Mouse (Mus musculus) MEL (cell line): ENCODE data around the gene Gpr61. TPM values are rescaled to one million over a fixed set of nuclear protein-coding genes. Genes with fewer than 3 reads are reported as not detected.

Source experiments
- DNase-seq: peaks from one replicate; pipeline ENCODE4 v3.0.0; 2011; ENCODE audit warnings: low read depth, low spot score
- H3K27ac ChIP-seq: 2 replicates; pipeline ENCODE4 v1.5.1; 2012; ENCODE audit warnings: low read depth, mild to moderate bottlenecking, control low read depth, low read length, moderate library complexity; ENCODE audit not compliant: control insufficient read depth
- H3K27me3 ChIP-seq, 2 experiments: fragments of 150-350 bp in 1 of 2; sonication (generic) in 1 of 2; 2 replicates each; pipeline ENCODE4 v1.6.1; 2012; ENCODE audit warnings: low read length in 2 of 2, mild to moderate bottlenecking in 2 of 2, improper control_type of control experiment in 1 of 2, moderate library complexity in 1 of 2; ENCODE audit not compliant: insufficient read depth in 2 of 2, control insufficient read depth in 1 of 2
- H3K36me3 ChIP-seq, 2 experiments: 2 replicates each; pipeline ENCODE4 v1.6.1; 2012 to 2014; ENCODE audit warnings: low read length in 2 of 2, improper control_type of control experiment in 1 of 2, inconsistent platforms in 1 of 2, mild to moderate bottlenecking in 1 of 2; ENCODE audit not compliant: insufficient read depth in 2 of 2, control insufficient read depth in 1 of 2
- H3K4me1 ChIP-seq, 2 experiments: fragments of 150-350 bp in 1 of 2; sonication (generic) in 1 of 2; 2 replicates each; pipeline ENCODE4 v1.6.1; 2012; ENCODE audit warnings: low read length in 2 of 2, improper control_type of control experiment in 1 of 2, mild to moderate bottlenecking in 1 of 2; ENCODE audit not compliant: insufficient read depth in 2 of 2, control insufficient read depth in 1 of 2
- H3K4me3 ChIP-seq, 2 experiments: fragments of 150-350 bp in 1 of 2; sonication (generic) in 1 of 2; 2 replicates each; pipeline ENCODE4 v1.5.1; 2012; ENCODE audit warnings: low read depth in 2 of 2, low read length in 2 of 2, mild to moderate bottlenecking in 2 of 2, moderate library complexity in 2 of 2, control low read depth in 1 of 2, improper control_type of control experiment in 1 of 2; ENCODE audit not compliant: control insufficient read depth in 1 of 2, insufficient read depth in 1 of 2
- H3K79me2 ChIP-seq: 2 replicates; pipeline ENCODE4 v1.6.1; 2012; ENCODE audit warnings: mild to moderate bottlenecking, low read length, moderate library complexity; ENCODE audit not compliant: control insufficient read depth, poor library complexity, insufficient read depth
- H3K9ac ChIP-seq: 2 replicates; pipeline ENCODE4 v1.6.1; 2012; ENCODE audit warnings: low read depth, mild to moderate bottlenecking, control low read depth, low read length, moderate library complexity; ENCODE audit not compliant: control insufficient read depth, poor library complexity, severe bottlenecking
- H3K9me3 ChIP-seq: fragments of 150-350 bp; sonication (generic); replicated peaks from 2 replicates; pipeline ENCODE4 v1.6.1; 2012; ENCODE audit warnings: mild to moderate bottlenecking, low read length, improper control_type of control experiment, moderate library complexity; ENCODE audit not compliant: insufficient read depth
- BHLHE40 ChIP-seq: IDR thresholded peaks from 2 replicates; pipeline ENCODE4 v1.6.1; 2012; ENCODE audit warnings: low read depth, mild to moderate bottlenecking, inconsistent platforms, low read length, improper control_type of control experiment, borderline replicate concordance
- CHD2 ChIP-seq: IDR thresholded peaks from 2 replicates; pipeline ENCODE4 v1.6.1; 2011; ENCODE audit warnings: low read length, improper control_type of control experiment
- CTCF ChIP-seq, 3 experiments: IDR thresholded peaks in 2 of 3; conservative IDR thresholded peaks in 1 of 3; 2 replicates each; pipeline ENCODE4 v1.5.1; 2011 to 2012; ENCODE audit warnings: low read length in 3 of 3, low read depth in 2 of 3, mild to moderate bottlenecking in 2 of 3, improper control_type of control experiment in 1 of 3, inconsistent platforms in 1 of 3, mixed read lengths in 1 of 3, moderate library complexity in 1 of 3; ENCODE audit not compliant: control insufficient read depth in 1 of 3, insufficient read depth in 1 of 3, poor library complexity in 1 of 3, severe bottlenecking in 1 of 3
- ELF1 ChIP-seq: IDR thresholded peaks from 2 replicates; pipeline ENCODE4 v1.6.1; 2014; ENCODE audit warnings: low read depth, mild to moderate bottlenecking, inconsistent platforms, low read length, improper control_type of control experiment, moderate library complexity
- EP300 ChIP-seq, 2 experiments: IDR thresholded peaks; 2 replicates each; pipeline ENCODE4 v1.6.1; 2011; ENCODE audit warnings: improper control_type of control experiment in 2 of 2, low read length in 2 of 2, low read depth in 1 of 2, mild to moderate bottlenecking in 1 of 2
- GABPA ChIP-seq: IDR thresholded peaks from 2 replicates; pipeline ENCODE4 v1.6.1; 2012; ENCODE audit warnings: low read depth, mild to moderate bottlenecking, inconsistent platforms, low read length, improper control_type of control experiment, moderate library complexity
- GATA1 ChIP-seq: IDR thresholded peaks from 2 replicates; pipeline ENCODE4 v1.6.1; 2011; ENCODE audit warnings: low read depth, low read length, improper control_type of control experiment
- JUND ChIP-seq: IDR thresholded peaks from 2 replicates; pipeline ENCODE4 v1.6.1; 2011; ENCODE audit warnings: low read depth, mild to moderate bottlenecking, improper control_type of control experiment, low read length
- MAX ChIP-seq: IDR thresholded peaks from 2 replicates; pipeline ENCODE4 v1.6.1; 2011; ENCODE audit warnings: low read length, improper control_type of control experiment
- MEF2A ChIP-seq: IDR thresholded peaks from 2 replicates; pipeline ENCODE4 v1.6.1; 2014; ENCODE audit warnings: low read depth, mild to moderate bottlenecking, inconsistent platforms, low read length, improper control_type of control experiment; ENCODE audit not compliant: poor library complexity, insufficient replicate concordance, severe bottlenecking; ENCODE audit errors: extremely low read depth
- MXI1 ChIP-seq: IDR thresholded peaks from 2 replicates; pipeline ENCODE4 v1.6.1; 2011; ENCODE audit warnings: mild to moderate bottlenecking, low read depth, low read length, improper control_type of control experiment
- MYC ChIP-seq: IDR thresholded peaks from 2 replicates; pipeline ENCODE4 v1.6.1; 2011; ENCODE audit warnings: low read depth, mild to moderate bottlenecking, low read length, improper control_type of control experiment, moderate library complexity
- NRF1 ChIP-seq: IDR thresholded peaks from 2 replicates; pipeline ENCODE4 v1.6.1; 2014; ENCODE audit warnings: low read depth, mild to moderate bottlenecking, inconsistent platforms, low read length, improper control_type of control experiment, moderate library complexity; ENCODE audit not compliant: poor library complexity, insufficient read depth, severe bottlenecking
- POLR2AphosphoS5 ChIP-seq: IDR thresholded peaks from 2 replicates; pipeline ENCODE4 v1.6.1; 2012; ENCODE audit warnings: low read depth, borderline replicate concordance, mild to moderate bottlenecking, inconsistent platforms, low read length, moderate library complexity, mixed read lengths
- RAD21 ChIP-seq: IDR thresholded peaks from 2 replicates; pipeline ENCODE4 v1.6.1; 2011; ENCODE audit warnings: mild to moderate bottlenecking, low read depth, low read length, improper control_type of control experiment
- RCOR1 ChIP-seq: IDR thresholded peaks from 2 replicates; pipeline ENCODE4 v1.6.1; 2012; ENCODE audit warnings: low read depth, mild to moderate bottlenecking, inconsistent platforms, low read length, improper control_type of control experiment
- SIN3A ChIP-seq: IDR thresholded peaks from 2 replicates; pipeline ENCODE4 v1.6.1; 2012; ENCODE audit warnings: low read length, improper control_type of control experiment, inconsistent platforms
- TBP ChIP-seq: IDR thresholded peaks from 2 replicates; pipeline ENCODE4 v1.8.0; 2011; ENCODE audit warnings: low read depth, low read length, improper control_type of control experiment
- TCF12 ChIP-seq: IDR thresholded peaks from 2 replicates; pipeline ENCODE4 v1.6.1; 2014; ENCODE audit warnings: low read depth, mild to moderate bottlenecking, inconsistent platforms, low read length, improper control_type of control experiment, moderate library complexity
- UBTF ChIP-seq: IDR thresholded peaks from 2 replicates; pipeline ENCODE4 v1.6.1; 2012; ENCODE audit warnings: low read depth, mild to moderate bottlenecking, inconsistent platforms, low read length, improper control_type of control experiment, moderate library complexity, borderline replicate concordance; ENCODE audit not compliant: insufficient read depth
- USF2 ChIP-seq, 2 experiments: IDR thresholded peaks; 2 replicates each; pipeline ENCODE4 v1.6.1; 2011 to 2012; ENCODE audit warnings: improper control_type of control experiment in 2 of 2, low read length in 2 of 2, borderline replicate concordance in 1 of 2, inconsistent platforms in 1 of 2, low read depth in 1 of 2, mild to moderate bottlenecking in 1 of 2; ENCODE audit not compliant: insufficient read depth in 1 of 2
- ZNF384 ChIP-seq: IDR thresholded peaks from 2 replicates; pipeline ENCODE4 v1.6.1; 2012; ENCODE audit warnings: low read depth, mild to moderate bottlenecking, inconsistent platforms, low read length, improper control_type of control experiment
- polyA plus RNA-seq, 2 experiments: library from polyadenylated mRNA; stranded (reverse) in 1 of 2; unstranded in 1 of 2; fragments of >175 nt in 1 of 2; fragments of >200 nt in 1 of 2; gene quantifications; 2 replicates each; pipeline versions ENCODE4 v1.2.1 to v1.2.4; 2012; ENCODE audit warnings: low replicate concordance in 2 of 2, low read depth in 1 of 2; ENCODE audit not compliant: insufficient read length in 2 of 2, insufficient read depth in 1 of 2, missing spikeins in 1 of 2
- total RNA-seq: library from RNA; depleted of rRNA; stranded (reverse); fragments of 300-350 nt; gene quantifications from 2 replicates; pipeline ENCODE4 v1.2.3, GENCODE M21; 2012

Gene Gpr61
- total and polyA plus RNA-seq, 3 experiments, result 0.04 to 0.07 TPM; not detected in 1

DNA sequence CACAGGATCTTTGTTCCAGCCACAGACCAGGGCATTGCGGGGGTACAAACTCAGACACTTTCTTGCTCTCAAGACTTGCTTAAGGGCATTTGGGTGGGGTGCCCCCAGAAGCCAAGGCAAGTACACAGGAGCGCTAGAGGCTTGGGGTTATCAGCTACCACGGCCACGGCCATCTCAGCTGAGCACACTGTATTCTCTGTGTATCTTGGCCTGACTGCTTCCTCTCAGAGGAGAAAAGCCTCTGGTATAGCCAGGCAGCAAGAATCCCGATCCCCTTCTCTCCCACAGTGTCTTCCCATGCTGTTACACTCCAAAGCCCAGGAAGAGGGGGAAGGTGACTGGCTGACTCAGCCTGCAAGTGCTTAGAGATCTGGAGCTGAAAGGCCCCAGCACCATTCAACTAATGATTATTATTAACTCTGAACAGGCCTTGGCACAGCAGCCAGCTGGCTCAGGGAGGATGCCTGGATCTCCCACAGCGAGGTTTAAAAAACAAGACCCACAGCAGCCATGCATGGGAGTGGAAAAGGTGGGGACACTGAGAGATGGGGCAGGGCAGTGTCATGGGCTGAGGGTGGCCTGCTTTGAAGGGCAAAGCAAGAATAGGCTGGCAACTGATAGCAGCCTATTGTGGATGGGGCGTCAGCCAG lies 41.4 kb upstream of the Gpr61 start:
- H3K27ac ChIP-seq, result no peak overlapping the region
- H3K36me3 ChIP-seq, result peaks cover 0 to 7% of the 10 kb centered on the region in 2 experiments; a peak in 2 of 4 replicates
- no peaks in the 10 kb centered on the region for H3K27me3 ChIP-seq
- DNase-seq, result no peak
- no peak overlapping the region for H3K4me3 ChIP-seq
- H3K9ac ChIP-seq, result no peak overlapping the region
- H3K79me2 ChIP-seq, result no peaks in the 10 kb centered on the region; the same call in 1 of the 2 replicates
- H3K4me1 ChIP-seq, result peaks cover 2 to 6% of the 10 kb centered on the region in 2 experiments; a peak in 3 of 4 replicates
- H3K9me3 ChIP-seq, result no peaks in the 10 kb centered on the region
- TF ChIP-seq MXI1 (no peak), SIN3A (no peak), RCOR1 (no peak), EP300 (IDR thresholded peaks at IDR 0.05; ENCODE audit: low read depth in 1 of 2, low read length in 2 of 2) (no peak), MAX (no peak), POLR2AphosphoS5 (no peak), TCF12 (no peak), UBTF (no peak), GABPA (no peak), ZNF384 (no peak), RAD21 (no peak), JUND (no peak)

GRCm38 (mm10) chr3:108195287-108195686 lies 40.6 kb upstream of the Gpr61 start:
- no peak overlapping the region for H3K27ac ChIP-seq
- no peaks in the 10 kb centered on the region for H3K27me3 ChIP-seq
- H3K79me2 ChIP-seq, result no peaks in the 10 kb centered on the region
- H3K9ac ChIP-seq, result no peak overlapping the region
- no peak overlapping the region for H3K4me3 ChIP-seq
- peaks cover 3 to 6% of the 10 kb centered on the region in 2 experiments; a peak in 3 of 4 replicates for H3K4me1 ChIP-seq
- peaks cover 0 to 7% of the 10 kb centered on the region in 2 experiments; a peak in 2 of 4 replicates for H3K36me3 ChIP-seq
- TF ChIP-seq ELF1, result no peak
- TF ChIP-seq ZNF384, result no peak
- TF ChIP-seq USF2 (IDR thresholded peaks at IDR 0.05; ENCODE audit: borderline replicate concordance in 1 of 2, insufficient read depth in 1 of 2, low read depth in 1 of 2, low read length in 2 of 2), result no peak
- TF ChIP-seq EP300 (IDR thresholded peaks at IDR 0.05; ENCODE audit: low read depth in 1 of 2, low read length in 2 of 2), result no peak
- TF ChIP-seq GATA1, result no peak
- no peak for TF ChIP-seq TBP
- TF ChIP-seq NRF1, result no peak
- no peak for TF ChIP-seq MXI1
- no peak for TF ChIP-seq MEF2A
- no peak for TF ChIP-seq MYC
- TF ChIP-seq BHLHE40, result no peak
- TF ChIP-seq UBTF, result no peak
- no peak for TF ChIP-seq CHD2
- no peak for TF ChIP-seq CTCF (IDR thresholded peaks at IDR 0.05 in 2 of 3, conservative IDR thresholded peaks at IDR 0.05 in 1 of 3; ENCODE audit: control insufficient read depth in 1 of 3, insufficient read depth in 1 of 3, low read depth in 2 of 3, low read length in 3 of 3, poor library complexity in 1 of 3, severe bottlenecking in 1 of 3)
- no peaks in the 10 kb centered on the region for H3K9me3 ChIP-seq
- DNase-seq, result no peak
